Mouse (Mus musculus) large intestine, adult 2 months (tissue): ENCODE measurements around the gene Dzip1. TPM values are rescaled to one million over a fixed set of nuclear protein-coding genes. Genes with fewer than 3 reads are reported as not detected.
A peak's percentile ranks its signal among the peaks of the same experiment; 100 is the strongest.

ENCODE experiments used
- DNase-seq: peaks from one replicate; pipeline ENCODE4 v3.0.0-alpha.2; 2012; ENCODE audit warnings: low read depth, low spot score
- WGBS: fragments of 180-500 bp; shearing (Covaris S2); methylation state at CpG from one replicate; pipeline ENCODE4 v1.1.7; 2018; 5-methylcytosine and 5-hydroxymethylcytosine counted together
- polyA plus RNA-seq: library from polyadenylated mRNA; depleted of rRNA; stranded (reverse); fragments of >200 nt; gene quantifications from 2 replicates; pipeline ENCODE4 v1.2.3, GENCODE M21; 2012; rRNA removed

Gene Dzip1
- polyA plus RNA-seq, result 1.8 and 3.0 TPM in 2 replicates

DNA sequence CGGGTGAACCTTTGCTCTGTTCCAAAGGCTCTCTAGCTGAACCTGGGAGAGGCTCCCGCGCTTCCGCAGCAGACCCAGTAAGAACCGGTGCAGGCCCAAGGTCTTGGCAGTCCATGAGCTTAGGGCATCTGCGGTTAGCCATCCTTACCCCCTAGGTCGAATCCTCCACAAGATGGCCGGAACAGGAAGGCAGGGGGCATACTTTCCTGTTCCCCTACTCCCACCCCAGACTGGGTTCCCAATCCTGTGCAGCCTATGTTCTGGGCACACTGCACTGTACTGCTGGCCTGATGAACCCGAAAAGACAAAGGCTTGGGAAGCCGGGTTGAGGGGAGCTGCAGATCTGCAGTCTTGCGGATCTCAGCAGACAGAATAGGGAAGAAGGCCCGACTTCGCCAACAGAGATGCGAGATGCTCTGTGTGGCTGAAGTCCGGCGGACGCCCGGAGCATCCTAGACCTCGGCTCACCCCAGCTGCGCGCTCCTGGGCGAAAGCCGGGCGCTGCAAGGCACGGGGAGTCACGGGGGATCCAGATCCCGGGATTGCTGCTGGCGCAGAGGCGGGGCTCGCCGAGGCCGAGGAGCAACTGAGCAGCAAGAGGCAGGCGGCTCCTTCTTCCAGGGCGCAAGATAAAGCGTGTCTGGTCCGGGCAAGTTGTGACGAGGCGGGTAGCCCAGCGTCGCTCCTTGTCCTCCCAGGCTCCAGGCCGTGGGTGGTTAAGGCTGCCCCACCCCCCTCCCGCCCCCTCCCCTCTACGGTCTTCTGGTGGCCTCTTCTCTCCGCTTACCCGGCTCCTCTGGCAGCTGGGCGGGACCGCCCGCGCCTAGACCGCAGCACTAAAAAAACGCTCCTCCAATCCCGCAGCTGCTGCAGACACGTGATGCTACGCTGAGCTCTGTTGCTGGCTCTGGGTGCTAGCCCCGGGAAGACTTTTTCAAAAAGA is at the start of gene Dzip1:
Gene Dzip1, minus strand, starts transcription at position 788 of the 943 bp plus-strand sequence.
- WGBS, result 4% methylated on average over 55 of the region's 55 CpGs
- no peak for DNase-seq

DNA sequence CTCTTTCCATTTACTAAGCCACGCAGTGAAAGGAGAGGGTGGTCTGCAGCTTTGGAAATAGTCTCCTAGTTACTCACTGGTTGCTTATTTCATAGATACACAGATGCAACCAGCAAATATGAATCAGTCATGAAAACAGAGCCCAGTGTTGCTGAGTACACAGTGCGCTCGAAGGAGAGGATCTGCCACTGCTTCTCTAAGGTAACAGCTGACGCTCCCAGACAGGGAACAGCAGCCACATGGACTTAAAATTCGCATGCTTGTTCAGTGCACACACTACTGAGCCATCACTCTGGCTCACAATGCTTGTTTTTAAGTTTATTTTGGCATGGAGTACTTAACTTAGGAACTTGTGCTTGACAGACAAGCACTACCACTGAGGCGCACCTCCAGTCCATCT is 47.0 kb upstream of the Dzip1 start:
- DNase-seq, result no peak
- 92% methylated on average over 6 of the region's 6 CpGs for WGBS

DNA sequence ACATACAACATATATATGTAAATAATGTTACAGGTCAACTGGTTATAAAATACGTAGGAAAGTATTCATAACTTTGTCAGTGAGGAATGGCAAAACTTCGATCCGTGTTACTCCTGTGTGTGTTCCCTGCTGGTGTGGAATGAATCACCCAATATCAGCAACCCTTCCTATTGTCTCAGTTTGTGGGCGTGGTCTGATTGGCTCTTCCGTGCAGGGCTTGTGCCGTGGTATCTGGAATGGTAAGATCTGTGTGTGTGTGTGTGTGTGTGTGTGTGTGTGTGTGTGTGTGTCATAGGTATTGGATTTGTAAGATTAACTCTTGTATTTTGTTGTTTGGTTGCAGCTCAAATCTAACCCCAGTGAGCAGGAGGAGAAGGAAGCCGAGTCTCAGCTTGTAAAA is 42.4 kb upstream of the Dzip1 start:
- 76% methylated on average over 7 of the region's 7 CpGs for WGBS
- no peak for DNase-seq

DNA sequence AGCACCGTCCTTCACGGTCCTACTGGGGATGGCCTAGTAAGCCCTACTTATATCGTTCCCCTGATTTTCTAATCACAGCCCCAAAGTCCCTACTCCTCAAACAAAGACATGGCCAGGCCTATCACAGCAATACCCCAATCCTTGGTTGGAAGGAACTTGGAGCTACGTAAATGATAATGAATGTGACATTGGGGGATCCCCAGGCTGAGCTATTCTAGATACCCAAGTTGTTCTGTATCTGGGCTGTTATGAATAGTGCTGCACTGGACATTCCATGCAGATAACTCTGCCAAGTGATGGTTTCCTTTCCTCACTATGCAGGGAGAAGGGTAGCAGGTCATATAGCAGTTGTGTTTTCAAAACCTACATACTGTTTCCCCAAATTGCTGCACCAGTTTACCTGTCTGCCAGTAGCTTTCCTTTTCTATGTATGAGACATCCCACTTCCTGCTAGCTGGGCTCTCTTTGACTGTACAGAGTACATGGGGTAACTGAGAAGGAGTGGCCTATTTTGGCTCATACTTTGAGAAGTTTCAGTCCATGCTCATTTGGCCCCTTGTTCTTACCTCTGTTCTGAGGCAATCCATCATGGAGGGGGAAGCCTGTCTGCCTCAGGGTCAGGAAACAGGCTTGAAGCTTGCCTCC is 40.2 kb upstream of the Dzip1 start:
- WGBS, result 95% methylated on average over 4 of the region's 4 CpGs
- DNase-seq, result no peak

DNA sequence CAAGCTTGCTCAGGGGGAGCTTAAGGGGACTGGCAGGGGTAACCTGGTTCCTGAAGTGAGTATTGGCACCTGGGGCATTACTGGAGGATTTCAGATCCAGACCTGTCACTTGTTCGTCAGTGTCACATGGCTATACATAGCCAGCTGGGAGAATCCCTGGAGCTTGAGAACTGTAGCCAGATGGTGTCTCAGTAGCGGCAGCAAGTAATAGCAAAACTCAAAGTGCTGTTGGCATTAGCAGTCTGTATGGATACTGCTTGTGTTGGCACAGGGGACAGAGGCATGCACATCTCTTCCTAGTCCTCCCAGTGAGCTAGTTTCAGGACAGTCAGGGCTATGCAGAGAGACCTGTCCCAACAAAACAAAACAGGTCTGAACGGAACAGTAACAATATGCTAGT is 32.8 kb upstream of the Dzip1 start:
- DNase-seq, result no peak
- WGBS, result 98% methylated on average over 3 of the region's 3 CpGs

DNA sequence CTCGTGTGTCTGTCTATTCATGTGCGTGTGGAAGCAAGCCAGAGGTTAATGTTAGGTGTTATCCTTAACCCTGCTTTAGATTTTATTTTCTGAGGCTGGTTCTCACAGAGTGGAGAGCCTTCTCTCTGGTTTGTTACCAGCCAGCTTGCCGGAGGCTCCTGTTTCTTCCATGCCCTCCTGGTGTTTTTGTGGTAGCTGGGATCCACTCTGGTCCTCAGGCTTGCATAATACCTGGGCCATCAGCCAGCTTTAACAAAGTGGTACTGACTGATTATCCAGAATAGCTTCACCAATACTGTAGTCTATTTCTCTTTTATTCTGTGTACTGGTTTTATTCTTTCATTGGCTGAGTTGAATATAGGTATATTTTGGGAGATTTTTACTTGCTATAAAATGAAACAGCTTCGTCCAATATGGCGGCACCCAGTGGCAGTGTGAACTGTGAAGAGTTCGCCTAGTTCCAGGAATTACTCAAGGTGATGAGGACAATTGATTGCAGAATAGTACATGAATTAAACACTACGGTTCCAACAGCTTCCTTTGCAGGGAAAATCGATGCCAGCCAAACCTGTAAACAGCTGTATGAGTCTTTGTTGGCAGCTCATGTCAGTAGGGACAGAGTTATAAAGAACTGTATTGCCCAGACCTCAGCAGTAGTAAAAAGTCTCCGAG is 26.8 kb upstream of the Dzip1 start:
- 92% methylated on average over 9 of the region's 9 CpGs for WGBS

DNA sequence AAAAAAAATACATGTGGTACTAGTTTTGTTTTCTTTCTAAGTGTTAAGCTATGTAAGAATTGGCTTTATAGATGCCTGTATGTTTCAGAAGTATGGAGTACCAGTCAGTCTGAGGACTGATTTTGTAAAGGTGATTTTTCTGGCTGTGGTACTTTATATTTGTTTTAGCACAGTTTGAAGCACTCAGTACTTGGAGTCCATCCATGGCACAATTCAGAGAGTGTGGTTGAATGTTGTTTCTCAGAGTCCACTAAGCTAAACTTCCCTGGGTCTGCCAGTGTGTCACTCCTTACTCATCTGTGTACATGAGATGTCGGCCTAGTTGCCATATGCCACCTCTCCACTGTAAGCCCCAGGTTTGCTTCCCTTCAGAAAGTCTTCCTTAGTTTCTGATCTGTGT is 23.6 kb upstream of the Dzip1 start:
- 66% methylated on average over 1 of the region's 1 CpGs for WGBS
- DNase-seq, result no peak

More for the DNA sequence above, 26.8 kb upstream of the Dzip1 start:
- DNase-seq, result no peak

DNA sequence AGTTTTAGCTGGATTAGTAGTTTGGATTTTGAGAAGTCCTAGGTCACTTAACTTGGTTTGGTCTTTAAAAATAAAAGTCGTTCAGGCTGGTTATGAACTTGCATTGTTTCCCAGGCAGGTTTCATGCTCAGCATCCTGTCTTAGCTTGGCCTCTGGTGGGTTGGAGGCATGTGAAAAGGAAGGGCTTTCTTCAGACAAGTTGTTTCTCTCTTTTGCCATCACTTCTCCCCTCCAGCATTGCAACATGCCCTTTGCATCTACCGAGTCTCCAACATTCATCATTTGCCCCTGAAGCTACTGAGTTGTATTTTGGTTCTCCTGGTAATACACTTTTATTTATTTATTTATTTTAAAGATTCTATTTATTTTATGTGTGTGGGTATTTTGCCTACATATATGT is 19.4 kb upstream of the Dzip1 start:
- DNase-seq, result no peak
- 75% methylated on average over 2 of the region's 2 CpGs for WGBS

DNA sequence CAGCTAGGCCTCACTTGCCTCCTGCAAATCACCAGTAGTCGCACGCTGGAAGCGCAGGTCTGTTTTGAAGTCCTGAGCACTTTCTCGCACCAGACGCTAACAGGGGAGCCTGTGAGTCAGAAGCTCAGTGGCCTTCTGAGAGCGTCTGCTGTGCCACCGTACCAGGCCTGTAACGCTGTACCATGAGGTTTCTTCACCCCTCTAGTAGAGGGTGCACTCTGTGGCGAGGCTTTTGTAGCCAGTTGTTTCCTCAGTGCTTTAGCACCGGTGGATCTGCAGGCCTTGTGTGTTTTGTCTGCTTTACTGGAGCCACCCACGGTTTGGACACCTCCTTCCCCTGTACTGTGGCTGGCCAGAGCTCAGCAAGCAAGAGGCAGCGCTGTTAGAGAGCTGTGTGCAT is 16.8 kb upstream of the Dzip1 start:
- DNase-seq, result no peak

DNA sequence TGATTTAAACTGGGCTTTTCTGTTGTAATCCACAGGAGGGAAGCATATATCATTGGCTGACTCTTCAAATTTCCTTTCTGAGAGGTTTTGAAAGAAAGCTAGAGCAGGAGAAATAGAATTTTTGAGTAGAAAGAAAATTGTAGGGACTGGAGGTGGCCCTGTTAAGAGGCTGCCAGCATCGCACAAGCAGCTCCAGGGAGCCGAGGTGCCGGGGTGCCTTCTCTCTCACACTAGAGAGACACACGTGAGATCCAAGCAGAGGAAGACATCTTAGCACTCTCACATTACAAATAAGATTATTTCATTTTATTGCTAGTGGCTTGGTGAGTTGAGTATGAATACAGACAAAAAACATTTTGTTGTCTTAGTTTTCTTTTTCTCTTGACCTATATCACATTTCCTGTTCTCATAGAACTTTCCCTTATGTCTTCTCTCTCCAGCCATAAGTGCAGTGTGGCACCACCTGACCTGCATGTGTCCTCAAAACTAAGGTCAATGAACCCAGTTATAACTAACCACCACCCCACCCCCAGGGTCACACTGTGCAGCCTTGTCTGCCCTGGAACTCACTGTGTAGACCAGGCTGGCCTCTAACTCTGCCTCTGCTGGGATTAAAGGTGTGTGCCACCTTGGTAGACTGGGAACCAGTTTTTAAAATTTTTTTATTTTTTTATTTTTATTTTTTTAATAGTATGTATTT is 15.7 kb upstream of the Dzip1 start:
- no peak for DNase-seq
- WGBS, result 74% methylated on average over 4 of the region's 4 CpGs

More for the DNA sequence above, 16.8 kb upstream of the Dzip1 start:
- WGBS, result 65% methylated on average over 12 of the region's 12 CpGs

DNA sequence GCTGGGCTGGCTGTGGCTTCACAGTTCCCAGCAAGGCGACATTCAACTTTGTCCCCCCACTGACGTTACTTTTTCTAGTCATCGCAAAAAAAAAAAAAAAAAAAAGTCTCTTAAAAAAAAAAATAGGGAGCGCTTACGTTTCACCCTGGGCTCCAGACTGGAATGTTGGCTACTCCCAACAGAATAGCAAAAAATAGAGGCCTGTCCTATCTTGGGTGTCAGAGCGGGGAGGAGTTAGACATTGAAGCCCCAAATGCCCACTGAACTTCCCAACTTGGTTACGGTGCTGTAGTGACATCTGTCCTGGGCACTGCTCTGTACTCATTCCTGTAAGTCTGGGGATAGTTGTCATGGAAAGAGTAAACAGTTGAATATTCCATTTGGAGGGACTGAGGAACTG is 13.3 kb upstream of the Dzip1 start:
- DNase-seq, result no peak
- WGBS, result under 1% methylated on average over 7 of the region's 7 CpGs

DNA sequence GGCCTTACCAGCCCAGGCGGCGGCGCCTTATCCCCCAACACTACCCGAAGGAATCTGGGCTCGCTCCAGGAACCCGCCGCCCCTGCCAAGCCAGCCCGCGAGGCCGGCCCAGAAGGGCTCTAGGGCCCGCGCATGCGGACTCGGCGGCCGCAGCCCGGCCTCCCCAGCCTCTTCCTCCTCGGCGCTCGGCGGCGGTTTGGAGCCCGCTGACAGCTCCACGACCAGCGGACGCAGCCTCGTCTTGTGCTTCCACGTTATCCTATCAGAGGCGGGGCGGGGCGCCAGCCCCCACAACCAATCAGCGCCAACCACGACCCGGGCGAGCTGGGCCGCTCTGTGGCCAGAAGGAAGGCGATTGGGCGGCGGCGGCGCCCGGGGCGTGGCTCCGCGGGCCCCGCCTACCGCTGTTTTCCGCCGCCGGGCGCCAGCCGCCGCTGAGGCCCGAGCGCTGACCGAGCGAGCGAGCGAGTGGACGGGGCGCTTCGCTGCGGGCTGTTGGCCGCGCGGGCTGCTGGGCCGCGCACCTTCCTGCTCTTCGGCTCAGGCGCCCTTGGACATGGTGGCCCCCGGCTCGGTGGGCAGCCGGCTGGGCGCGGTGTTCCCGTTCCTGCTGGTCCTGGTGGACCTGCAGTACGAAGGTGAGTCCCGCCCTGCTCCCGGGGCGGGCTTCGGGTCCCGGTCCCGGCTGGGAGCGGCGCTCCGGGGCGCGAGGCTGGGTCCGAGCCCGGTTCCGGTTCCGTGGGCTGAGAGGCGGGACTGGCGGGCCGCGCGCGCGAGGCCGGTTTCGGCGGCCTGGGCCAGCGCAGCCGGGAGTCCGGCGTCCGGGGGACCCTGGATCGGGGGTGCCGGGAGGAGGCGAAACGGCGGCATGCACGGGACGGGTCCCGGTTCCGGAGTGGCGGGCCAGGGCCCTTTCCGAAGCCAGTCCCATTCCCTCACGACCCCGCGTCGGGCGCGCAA is 12.6 kb upstream of the Dzip1 start, which contains the start of gene Dnajc3:
Gene Dnajc3, plus strand, starts transcription at position 444 of the 960 bp plus-strand sequence.
- under 1% methylated on average over 123 of the region's 124 CpGs for WGBS
- DNase-seq, result peak; percentile 82

DNA sequence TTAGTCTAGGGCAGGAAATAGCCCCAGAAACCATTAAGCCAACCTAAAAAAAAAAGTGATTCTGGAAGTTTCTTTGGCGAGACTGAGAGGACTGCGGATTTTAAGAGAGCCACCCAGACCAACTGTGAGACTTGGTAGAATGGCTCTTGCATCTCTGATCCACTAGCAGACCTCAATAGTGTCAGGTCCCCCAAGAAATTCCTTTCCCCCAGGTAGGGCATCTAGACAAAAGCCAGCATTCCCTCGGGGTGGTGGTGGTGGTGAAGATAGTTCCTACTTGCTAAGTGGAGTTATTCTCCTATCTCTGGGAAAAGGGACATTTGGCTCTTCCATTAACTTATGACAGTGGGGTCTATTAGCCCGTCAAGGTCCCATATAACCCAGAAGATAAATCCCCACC is 11.7 kb upstream of the Dzip1 start:
- DNase-seq, result no peak
- 33% methylated on average over 4 of the region's 4 CpGs for WGBS

DNA sequence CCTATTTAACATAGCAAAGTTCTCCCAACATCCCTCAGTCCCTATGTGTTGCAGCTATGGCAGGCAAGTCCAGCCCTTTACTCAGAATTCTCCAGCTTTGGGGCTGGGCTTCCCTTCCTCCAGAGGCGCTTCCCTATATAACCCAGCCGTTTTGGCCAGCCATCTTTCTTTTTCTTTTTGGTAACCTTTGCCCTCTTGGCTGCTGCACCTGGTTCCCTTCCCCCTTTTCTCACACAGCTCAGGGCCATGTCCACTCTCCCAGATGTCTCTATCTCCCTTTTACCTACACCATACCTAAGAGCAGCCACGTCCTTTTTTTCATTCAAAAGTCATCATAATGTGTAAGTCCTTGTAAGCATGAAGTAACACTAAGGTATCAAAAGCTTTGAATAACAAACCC is 11.0 kb upstream of the Dzip1 start:
- WGBS, result 37% methylated on average over 3 of the region's 3 CpGs
- DNase-seq, result no peak

DNA sequence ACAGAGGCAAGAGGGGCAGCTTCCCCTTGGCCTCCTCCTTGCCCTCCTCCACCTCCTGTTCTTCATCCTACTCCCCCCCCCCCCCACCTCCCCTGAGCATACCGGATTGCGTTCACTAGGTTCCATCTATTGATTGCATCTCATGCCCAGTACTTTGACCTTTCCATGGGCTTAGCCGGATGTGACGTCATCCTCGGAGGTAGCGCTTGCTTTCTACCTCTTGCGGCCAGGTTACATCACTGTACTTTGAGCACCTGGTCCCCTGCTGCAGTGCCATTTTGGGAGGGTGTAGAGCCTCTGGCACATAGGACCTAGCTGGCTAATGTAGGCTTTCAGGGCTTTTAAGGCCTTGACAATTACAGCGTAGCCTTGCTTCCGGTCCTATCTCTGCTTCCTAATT is 9.4 kb upstream of the Dzip1 start:
- WGBS, result 89% methylated on average over 9 of the region's 9 CpGs
- no peak for DNase-seq

DNA sequence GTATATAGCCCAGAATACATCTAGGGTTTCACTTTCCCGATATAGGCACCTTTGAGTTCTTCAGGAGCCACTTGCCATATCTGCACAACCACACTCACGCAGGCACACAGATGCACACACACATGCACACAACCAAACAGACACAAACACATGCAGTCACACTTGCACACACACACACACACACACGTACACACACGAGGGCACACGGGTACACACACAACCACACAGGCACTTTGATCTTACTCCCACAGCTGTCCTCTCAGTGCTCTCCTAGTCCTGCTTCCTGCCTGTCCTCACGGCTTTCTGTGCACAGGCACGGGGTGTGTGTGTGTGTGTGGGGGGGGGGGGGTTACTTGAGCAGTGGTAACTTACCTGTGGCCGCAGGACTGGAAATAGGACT is 7.7 kb upstream of the Dzip1 start:
- 57% methylated on average over 8 of the region's 8 CpGs for WGBS
- DNase-seq, result no peak

DNA sequence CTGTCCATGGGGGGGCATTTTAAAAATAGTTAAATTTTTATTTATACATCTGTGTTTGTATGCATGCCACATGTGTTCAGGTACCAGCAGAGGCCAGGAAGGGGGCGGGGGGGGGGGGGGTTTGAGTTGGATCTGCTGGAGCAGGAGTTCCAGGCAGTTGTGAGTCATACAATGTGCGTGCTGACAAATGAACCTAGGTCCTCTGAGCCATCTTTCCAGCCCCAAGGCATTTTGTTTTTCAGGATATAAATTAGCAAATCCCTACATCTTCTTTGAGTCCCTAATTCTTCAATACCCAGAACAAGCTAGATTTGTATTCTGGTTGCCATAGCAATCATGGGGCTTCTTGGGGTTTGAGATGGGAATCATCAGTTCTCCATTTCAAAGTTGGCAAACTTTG is 5.9 kb upstream of the Dzip1 start:
- no peak for DNase-seq
- WGBS, result 76% methylated on average over 2 of the region's 2 CpGs

DNA sequence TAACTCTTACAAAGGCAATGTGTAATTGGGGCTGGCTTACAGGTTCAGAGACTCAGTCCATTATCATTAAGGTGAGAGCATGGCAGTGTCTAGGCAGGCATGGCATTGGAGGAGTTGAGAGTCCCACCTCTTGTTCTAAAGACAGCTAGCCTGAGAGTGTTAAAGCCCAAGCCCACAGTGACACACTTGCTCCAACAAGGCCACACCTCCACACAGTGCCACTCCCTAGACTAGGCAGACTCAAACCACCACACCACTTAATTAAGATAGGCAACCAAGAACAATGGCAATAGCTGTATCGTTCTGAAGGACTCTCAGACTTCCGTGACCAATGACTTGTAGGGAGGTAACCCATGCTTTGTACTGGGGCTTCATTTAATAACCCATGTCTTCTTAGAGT is 5.5 kb upstream of the Dzip1 start:
- DNase-seq, result no peak
- WGBS, result 47% methylated on average over 2 of the region's 2 CpGs

DNA sequence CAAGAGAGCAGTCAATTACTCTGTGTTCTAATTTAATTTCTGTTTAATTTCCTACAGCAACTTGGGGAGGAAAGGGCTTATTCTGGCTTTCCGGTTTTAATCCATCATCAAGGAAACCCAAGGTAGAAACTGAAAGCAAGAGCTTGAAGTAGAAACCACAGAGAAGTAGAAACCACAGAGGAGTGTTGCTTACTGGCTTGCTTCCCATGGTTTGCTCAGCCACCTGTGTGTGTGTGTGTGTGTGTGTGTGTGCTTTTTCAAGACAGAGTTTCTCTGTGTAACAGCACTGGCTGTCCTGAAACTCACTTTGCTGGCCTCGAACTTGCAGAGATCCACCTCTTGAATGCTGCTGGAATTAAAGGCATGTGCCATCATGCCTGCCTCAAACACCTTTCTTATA is 4.5 kb upstream of the Dzip1 start:
- no peak for DNase-seq
- WGBS, result 52% methylated on average over 2 of the region's 2 CpGs
